Mouse (Mus musculus) adrenal gland, adult 2 months (tissue): Measurements from ENCODE around the gene Slc7a5. TPM values are rescaled to one million over a fixed set of nuclear protein-coding genes. Genes with fewer than 3 reads are reported as not detected.
A peak's percentile ranks its signal among the peaks of the same experiment; 100 is the strongest.

Experiments
- DNase-seq: peaks from one replicate; pipeline ENCODE4 v3.0.0; 2021
- polyA plus RNA-seq: library from polyadenylated mRNA; depleted of rRNA; stranded (reverse); fragments of >200 nt; gene quantifications from 2 replicates; pipeline ENCODE4 v1.2.3, GENCODE M21; 2012; rRNA removed
- total RNA-seq, 2 experiments: library from RNA; stranded (reverse); gene quantifications; 2 replicates each; pipeline ENCODE4 v1.2.3; 2021

The Slc7a5 gene
- total and polyA plus RNA-seq, 3 experiments: 38.9 to 93.9 (median 46.4) TPM

DNA sequence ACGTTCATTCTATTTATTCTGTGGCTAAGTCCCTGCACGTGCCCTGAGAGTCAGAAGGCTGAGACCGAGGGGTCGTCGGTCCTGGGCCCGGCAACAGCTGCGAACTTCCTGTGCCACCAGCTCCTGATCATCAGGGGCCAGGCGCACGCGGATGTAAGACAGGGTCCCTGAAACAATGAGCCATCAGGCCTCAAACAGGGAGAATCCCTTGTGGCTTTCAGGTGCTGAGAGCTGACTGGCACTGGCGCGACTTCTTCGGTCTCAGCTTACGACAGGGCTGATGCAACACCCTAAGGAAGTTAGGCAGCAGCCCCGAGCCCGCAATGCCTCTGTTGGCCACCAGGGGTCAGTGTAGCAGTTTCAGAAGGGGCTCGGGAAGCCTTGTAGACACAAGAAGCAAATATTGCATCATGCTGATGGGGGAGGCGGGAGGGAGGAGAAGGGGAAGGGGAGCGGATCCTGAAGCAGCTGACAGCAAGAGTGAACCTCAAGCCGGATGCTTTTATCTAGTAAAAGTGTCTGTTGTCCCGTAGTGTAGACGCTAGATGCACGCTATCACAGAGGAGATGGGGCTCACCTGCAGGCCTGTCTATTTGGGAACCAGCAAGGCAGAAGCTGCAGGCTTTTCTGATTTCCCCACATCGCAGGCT is 56.5 kb downstream of the Slc7a5 start:
- peak; percentile 96 for DNase-seq

DNA sequence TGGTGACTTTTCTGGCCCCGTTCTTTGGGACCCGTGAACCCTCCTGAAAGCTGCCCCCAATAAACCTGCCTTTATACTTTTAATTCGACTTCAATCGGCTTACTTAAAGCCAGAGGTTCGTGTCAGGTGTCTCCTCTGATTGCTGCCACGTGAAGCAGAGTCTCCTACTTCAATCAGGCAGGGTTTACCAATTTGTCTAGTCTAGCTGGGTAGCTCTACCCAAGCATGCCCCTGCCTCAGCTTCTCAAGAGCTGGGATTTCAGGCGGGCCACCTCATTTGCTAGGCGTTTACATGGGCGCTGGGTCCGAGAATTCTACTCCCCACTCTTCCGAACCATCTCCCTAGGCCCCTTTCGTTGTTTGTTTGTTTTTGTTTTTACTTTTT is 57.1 kb downstream of the Slc7a5 start:
- DNase-seq: no peak

DNA sequence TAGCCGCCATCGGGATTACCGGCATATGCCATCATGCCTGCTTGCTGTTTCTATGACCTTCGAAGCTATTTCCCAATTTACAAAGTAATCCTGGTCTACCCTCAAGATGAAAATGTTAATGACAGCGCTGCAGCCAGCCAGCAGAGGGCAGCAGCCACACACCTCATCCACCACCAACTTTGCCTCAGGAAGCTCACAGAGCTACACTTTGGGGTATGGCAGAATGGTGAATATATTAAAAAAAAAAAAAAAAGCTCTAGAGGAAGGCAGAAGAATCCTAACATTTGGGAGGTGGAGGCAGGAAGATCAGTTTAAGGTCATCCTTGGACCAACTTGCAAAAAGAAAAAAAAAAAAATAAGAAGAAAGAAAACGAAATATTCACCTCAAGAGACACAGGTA is 57.5 kb downstream of the Slc7a5 start:
- peak; percentile 86 for DNase-seq

DNA sequence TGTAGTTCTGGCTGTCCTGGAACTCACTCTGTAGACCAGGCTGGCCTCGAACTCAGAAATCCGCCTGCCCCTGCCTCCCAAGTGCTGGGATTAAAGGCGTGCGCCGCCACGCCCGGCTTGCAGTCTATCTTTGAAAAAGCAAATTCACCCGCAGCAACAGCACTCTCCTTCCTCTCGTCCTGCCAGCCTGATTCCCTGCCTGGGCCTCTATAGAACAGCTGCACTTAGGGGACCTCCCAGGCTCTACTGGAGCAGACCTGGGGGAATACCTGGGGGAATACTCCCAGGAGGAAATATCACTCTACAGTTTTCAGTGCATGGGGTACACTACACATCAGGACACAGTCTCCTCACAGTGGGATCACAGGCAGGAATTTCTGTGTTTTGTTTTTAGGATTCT is 58.2 kb downstream of the Slc7a5 start:
- no peak for DNase-seq

DNA sequence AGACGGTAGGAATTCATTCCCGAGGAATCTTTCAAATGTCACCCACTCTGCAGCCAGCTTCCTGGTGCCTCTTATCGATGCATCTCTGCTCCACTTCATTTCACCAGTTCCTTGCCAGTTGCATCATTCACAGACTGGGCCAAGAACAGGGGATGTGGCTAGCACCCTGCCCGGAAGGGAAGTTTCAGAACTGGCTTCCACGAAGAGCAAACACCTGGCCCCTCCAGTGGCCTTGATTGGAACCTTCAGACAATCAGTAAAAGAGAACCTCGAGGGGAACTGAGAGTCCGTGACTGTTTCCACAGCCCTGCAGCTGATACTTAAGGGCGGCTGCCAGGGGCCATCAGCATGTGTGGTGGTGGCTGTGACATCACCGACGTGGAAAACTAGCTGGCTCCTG is 59.0 kb downstream of the Slc7a5 start:
- no peak for DNase-seq

DNA sequence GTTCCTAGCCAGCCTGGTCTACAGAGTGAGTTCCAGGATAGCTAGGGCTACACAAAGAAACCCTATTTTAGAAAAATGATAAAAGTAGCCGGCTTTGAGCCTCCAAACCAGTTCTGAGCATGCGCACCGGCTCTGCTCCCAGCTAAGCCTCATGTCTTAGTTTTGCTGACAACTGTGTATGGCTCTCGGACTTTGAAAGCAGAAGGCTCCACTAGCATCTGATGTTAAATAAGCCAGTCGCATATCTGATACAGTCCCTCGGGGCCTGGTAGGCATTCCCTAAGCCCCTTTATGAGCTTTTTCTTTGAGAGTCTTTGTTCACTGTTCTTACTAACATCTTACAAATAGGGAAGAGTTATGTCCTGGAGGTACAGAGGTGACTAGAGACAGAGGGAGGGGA is 59.5 kb downstream of the Slc7a5 start:
- no peak for DNase-seq

DNA sequence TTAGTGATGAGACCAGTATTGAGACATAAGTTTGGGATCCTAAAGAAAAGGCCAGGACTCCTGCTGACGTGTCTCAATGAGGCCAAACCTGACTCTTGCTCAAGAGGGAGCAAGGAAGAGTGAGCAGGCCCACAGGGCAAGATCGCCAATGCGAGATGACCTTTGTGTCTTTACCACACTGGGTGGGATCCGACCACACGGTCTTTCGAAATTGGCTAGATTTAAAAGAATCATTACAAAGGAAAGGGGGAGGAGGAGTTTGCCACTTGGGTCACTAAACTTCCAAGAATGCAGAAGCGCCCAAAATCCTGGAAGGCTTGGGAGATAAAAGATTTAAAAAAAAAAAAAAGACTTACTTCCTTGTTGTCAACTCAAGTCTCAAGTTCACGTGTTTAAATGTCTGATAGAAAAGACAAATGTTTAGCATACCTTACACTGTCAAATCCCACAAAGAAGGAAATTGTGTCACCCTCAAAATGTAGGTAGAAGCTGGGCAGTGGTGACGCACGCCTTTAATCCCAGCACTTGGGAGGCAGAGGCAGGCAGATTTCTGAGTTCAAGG is 60.2 kb downstream of the Slc7a5 start:
- DNase-seq: no peak

DNA sequence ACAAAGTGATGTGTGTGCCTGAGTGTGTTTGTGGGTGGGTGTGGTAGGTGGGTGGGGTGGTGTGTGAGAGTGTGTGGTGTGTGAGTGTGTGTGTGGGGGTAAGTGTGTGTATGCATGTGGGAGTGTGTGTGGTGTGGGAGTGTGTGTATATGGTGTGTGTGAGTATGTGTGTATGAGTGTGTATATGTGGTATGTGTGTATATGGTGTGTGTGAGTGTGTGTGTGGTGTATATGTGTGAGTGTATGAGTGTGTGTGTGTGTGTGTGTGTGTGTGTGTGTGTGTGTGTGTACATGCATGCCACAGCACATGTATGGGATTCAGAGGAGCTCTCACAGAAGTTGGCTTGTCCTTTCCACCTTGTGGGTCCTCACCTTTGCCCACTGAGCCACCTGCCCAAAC is 60.7 kb downstream of the Slc7a5 start:
- DNase-seq: no peak

DNA sequence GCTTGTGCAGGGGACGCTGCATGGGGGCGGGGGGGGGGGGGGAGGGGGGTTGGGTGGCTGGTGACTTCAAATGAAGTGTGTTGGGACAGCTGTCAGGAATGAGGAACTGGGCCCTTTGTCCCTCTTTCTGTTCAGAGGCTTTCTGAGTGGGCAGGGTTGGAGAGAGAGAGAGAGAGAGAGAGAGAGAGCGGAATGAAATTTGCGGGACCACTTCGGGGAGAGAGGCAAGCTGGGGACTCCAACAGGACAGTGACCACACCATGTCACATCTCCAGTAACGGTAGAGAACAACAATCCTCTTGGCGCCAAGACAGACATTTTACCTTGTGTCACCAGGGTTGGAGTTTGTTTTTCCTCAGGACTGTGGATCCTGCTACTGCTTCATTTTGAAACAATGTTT is 62.7 kb downstream of the Slc7a5 start:
- DNase-seq: no peak

DNA sequence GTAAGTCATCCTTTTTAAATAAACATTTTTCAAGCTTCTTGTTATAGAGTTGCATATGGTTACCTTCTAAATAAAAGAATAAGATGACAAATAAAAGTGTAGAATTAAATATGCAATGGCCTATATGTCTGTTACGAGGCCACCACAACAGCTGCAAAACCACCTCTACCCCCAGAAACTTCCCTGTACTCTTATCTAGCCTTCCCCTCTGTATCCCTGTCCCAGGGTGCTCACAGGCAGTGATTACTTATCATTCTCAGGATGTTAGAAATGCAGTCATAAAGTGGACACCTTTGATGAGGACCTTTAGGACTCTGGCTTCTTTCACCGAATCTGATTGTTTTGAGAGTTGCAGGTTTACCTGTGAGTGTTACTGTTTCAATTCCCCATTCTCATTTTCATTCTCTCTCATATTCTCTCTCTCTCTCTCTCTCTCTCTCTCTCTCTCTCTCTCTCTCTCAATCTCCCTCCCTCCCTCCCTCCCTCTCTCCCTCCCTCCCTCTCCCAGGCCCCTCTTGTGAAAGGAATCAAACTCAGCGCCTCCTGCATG is 64.2 kb downstream of the Slc7a5 start:
- DNase-seq: no peak

DNA sequence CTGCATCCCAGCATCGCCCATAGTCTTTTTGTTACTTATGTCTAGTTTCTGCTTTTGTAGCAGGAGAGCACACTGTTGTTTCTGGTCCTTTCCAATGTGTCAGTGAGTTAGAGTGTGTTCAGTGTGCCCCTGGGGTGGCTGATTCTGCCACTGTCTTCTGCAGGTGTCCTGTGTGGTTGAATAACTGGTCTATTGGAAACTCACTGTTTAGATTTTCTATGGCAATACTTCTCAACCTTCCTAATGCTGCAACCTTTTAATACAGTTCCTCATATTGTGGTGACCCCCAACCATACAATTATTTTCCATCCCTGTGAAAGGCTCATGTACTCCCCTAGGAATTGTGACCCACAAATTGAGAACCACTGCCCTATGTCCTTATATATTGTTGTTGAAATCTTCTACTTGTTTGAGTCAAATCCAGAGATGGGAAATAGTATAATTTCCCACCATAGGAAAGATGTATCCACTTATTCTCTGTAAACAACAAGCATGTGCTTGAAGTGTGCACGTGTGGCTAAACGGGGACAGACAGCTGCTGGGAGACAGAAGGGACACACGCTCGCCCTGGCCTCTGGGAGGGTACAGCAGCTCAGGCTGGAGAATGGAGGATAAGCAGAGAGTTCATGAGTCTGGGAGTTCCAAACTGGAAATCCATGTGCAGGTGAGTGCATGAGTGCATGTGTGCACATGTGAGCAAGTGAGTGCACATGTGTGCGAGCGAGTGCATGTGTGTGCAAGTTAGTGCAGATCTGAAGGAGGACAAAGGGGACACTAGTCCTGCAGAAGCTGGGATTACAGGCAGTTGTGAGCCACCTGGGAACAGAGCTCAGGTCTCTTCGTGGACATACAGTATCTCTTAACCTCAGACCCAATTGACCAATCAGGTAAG is 65.2 kb downstream of the Slc7a5 start:
- no peak for DNase-seq

DNA sequence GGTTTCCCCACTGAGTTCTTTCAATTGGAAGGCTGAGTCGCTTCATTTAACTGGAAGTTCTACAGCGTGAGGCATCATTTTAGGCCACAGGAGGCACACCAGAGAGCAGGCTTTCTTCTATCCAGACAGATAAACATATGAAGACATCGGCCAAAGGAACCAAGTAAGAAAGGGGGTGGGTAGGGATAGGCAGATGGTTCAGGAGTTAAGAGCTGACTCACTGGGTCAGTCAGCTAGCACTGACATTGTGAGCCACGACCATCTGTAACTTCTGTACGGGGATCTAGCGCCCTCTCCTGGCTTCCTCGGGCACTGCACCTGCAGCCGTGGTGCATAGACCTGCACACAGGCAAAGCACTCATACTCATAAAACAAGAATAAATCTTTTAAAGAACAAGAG is 66.3 kb downstream of the Slc7a5 start:
- DNase-seq: peak; percentile 59

DNA sequence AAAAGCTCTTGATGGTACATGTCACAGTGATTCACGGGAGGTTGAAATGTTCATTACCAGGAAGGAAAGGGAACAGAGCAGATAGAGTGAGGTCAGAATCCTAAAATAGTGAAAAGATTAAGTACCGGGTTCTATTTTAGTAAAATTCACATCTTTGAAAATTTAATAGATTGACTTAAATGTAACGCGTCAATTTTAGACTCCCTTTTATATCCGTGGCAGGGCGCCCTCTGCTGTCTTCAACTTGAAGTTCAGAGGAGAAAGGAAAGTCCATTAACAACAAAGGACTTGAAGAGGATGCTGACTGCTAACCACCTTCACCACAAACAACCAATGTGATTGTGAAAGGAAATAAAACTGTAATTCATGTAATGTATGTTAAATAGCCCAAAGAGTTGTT is 75.0 kb downstream of the Slc7a5 start:
- DNase-seq: peak; percentile 59

DNA sequence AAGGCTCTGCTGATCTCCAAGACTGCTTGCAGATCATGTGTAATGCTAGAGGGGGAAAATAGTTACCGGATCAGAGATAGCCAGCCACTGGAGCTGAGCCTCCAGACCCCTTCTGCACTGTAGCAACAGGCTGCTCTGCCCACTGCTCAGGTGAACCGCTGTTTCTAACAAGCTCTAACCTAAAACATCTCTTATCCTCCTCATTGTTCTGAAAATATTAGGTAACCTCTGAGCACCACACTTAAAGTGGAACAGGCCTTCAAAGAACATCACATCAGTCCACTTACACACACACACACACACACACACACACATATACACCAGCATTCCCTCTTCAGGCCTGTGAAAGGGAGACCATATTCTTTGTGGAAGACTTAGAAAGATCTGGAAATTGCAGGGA is 75.4 kb downstream of the Slc7a5 start:
- no peak for DNase-seq

Other genes with a start within 250 kb of the Slc7a5 start
- 1 to 10 TPM; 1.6 to 2.2 TPM for gene Jph3, start 178.1 kb downstream of the Slc7a5 start, total RNA-seq
- 3.1 TPM in 2 replicates for gene Jph3, start 178.1 kb downstream of the Slc7a5 start, polyA plus RNA-seq
- gene Klhdc4, start 78.1 kb downstream of the Slc7a5 start, total RNA-seq: 10 to 100 TPM; 17.2 to 25.6 TPM
- gene Klhdc4, start 78.1 kb downstream of the Slc7a5 start, polyA plus RNA-seq: 12.2 and 14.9 TPM in 2 replicates
- under 1 TPM in 1 of 2 experiments, not detected in 1; 0.69 TPM for gene Car5a, start 37.2 kb upstream of the Slc7a5 start, total RNA-seq
- gene Car5a, start 37.2 kb upstream of the Slc7a5 start, polyA plus RNA-seq: 0.12 TPM in 1 of 2 replicates, not detected in the other
- gene Banp, start 42.1 kb upstream of the Slc7a5 start, total RNA-seq: 10 to 100 TPM; 16.3 to 52.3 TPM
- 72.5 and 72.6 TPM in 2 replicates for gene Banp, start 42.1 kb upstream of the Slc7a5 start, polyA plus RNA-seq